In the genomic region with DNA sequence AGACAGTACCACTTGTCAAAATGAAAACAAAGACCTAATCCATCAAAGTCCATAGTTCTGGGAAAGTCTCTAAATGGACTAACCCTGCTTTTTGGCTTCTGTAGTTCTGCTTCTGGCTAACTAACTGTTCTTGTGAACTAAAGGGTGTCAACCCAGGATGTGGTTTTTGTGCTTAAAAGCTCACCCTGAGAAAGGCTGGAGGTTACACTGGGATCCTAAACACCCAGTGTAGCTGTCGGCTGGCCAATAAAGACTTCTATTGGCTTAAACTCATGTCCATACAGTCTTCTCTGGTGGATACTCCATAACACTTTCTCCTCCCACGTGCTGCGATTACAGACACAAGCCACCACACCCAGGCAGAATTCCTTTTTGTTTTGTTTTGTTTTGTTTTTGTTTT, we compare ENCODE assay signal across 21 mouse cellular contexts. TPM values are rescaled to one million over a fixed set of nuclear protein-coding genes. Genes with fewer than 3 reads are reported as not detected.
DNase-seq lines count a peak whose midpoint lies in the region; ATAC-seq lines count a peak whose summit lies in the region.
"Had no signal": no experiment of that assay in that cellular context is flagged by ENCODE, and none has a peak within 500 bp of the region (broad histone marks: within the 10 kb centered on the region; RNA-seq: fewer than 3 reads in every experiment).

No protein-coding gene starts in this region.

- ATAC-seq in CD4-positive, CD25-positive, alpha-beta regulatory T cell, adult 4 months = peak; percentile 69
- peak; percentile 64 for ATAC-seq in activated CD4-positive, CD25-positive, alpha-beta regulatory T cell, adult 4 months
- ATAC-seq: forebrain, embryonic 14.5 days; intestine, embryonic 15.5 days; midbrain, embryonic 15.5 days had no signal

- peak; percentile 62 for DNase-seq in thymus, postnatal 0 days (ENCODE audit: low spot score)
- no peak for DNase-seq in thymus, postnatal 36 days
- DNase-seq in naive thymus-derived CD4-positive, alpha-beta T cell, adult 2 months (ENCODE audit: low read depth) = peak; percentile 62
- DNase-seq in gastrocnemius, adult 8-10 months (ENCODE audit: low spot score in 2 of 2) = no peak
- no peak for DNase-seq in c-Kit-positive CD71-positive TER-119-positive erythroid progenitor cells, embryonic 14.5 days (ENCODE audit: low spot score)
- DNase-seq: adrenal gland, adult 8-10 months; cerebellum, adult 11 months; cerebellum, adult 9-11 months; embryo, embryonic 11 days; gastrocnemius, postnatal 25 days; heart, adult 18-20 months; heart, postnatal 10 days; kidney, postnatal 10 days; layer of hippocampus, adult 9-11 months; lung, postnatal 14 days; right cerebral cortex, postnatal 25 days had no signal

RNA-seq across cellular contexts. Expression of a gene that starts 9.7 kb away (rescaled TPM):
- polyA plus RNA-seq in thymus, postnatal 0 days (2015; fragmentation: Nextera tagmentation; extraction: Ambion mirVana) = 19.8 and 22.4 TPM in 2 replicates
- polyA plus RNA-seq in CD4-positive, CD25-positive, alpha-beta regulatory T cell, adult 4 months (2017; shearing (Covaris generic)) = 10 to 100 TPM; 33.2 to 35.8 TPM
- 10 to 100 TPM; 26.7 to 31.2 TPM for polyA plus RNA-seq in activated CD4-positive, CD25-positive, alpha-beta regulatory T cell, adult 4 months (2017; shearing (Covaris generic))
- total RNA-seq in gastrocnemius, adult 8-10 months (2022) = under 1 TPM in 3 of 4 experiments, not detected in 1; 0.58 to 0.77 (median 0.62) TPM

RNA-seq across cellular contexts. Expression of a gene that starts 37.2 kb away (rescaled TPM):
- polyA plus RNA-seq in thymus, postnatal 0 days (2015; fragmentation: Nextera tagmentation; extraction: Ambion mirVana) = 111 and 114 TPM in 2 replicates
- 10 to 100 TPM; 67.1 to 69.6 TPM for polyA plus RNA-seq in CD4-positive, CD25-positive, alpha-beta regulatory T cell, adult 4 months (2017; shearing (Covaris generic))
- polyA plus RNA-seq in activated CD4-positive, CD25-positive, alpha-beta regulatory T cell, adult 4 months (2017; shearing (Covaris generic)) = 10 to 100 TPM; 68.7 to 68.8 TPM
- 10 to 100 TPM; 15.3 to 19.1 (median 16.8) TPM for total RNA-seq in gastrocnemius, adult 8-10 months (2022)

Comparison
In these comparisons a context has a peak if more than half of its experiments do, and no peak if none do; other contexts are left out.
1. DNase-seq: peak in thymus, postnatal 0 days (single experiment) and naive thymus-derived CD4-positive, alpha-beta T cell, adult 2 months (single experiment); none in thymus, postnatal 36 days (0 of 2), gastrocnemius, adult 8-10 months (0 of 2) and c-Kit-positive CD71-positive TER-119-positive erythroid progenitor cells, embryonic 14.5 days (single experiment).